Mouse (Mus musculus): Measurements from ENCODE around the gene Lect2.

Lect2 gene

GRCm38 (mm10) chr13:56548401-56548800 is at the start of gene Lect2:
Lect2 (minus strand) TSS chr13:56548502.
- no peak for DNase-seq (ENCODE audit: low spot score)

GRCm38 (mm10) chr13:56597296-56597695 is 49.0 kb upstream of the Lect2 start:
- DNase-seq (ENCODE audit: low spot score): no peak

GRCm38 (mm10) chr13:56595246-56595645 is 46.9 kb upstream of the Lect2 start:
- DNase-seq (ENCODE audit: low spot score): no peak

GRCm38 (mm10) chr13:56593961-56594391 is 45.7 kb upstream of the Lect2 start:
- no peak for DNase-seq (ENCODE audit: low spot score)

GRCm38 (mm10) chr13:56593196-56593595 is 44.9 kb upstream of the Lect2 start:
- no peak for DNase-seq (ENCODE audit: low spot score)

GRCm38 (mm10) chr13:56591939-56592338 is 43.6 kb upstream of the Lect2 start:
- DNase-seq (ENCODE audit: low spot score): no peak

GRCm38 (mm10) chr13:56591191-56591590 is 42.9 kb upstream of the Lect2 start:
- DNase-seq (ENCODE audit: low spot score): no peak

GRCm38 (mm10) chr13:56590202-56590601 is 41.9 kb upstream of the Lect2 start:
- DNase-seq (ENCODE audit: low spot score): no peak

GRCm38 (mm10) chr13:56588454-56589117 is 40.3 kb upstream of the Lect2 start:
- no peak for DNase-seq (ENCODE audit: low spot score)

- DNase-seq (ENCODE audit: low spot score): no peak
These were observed 37.7 kb upstream of the Lect2 start for GRCm38 (mm10) chr13:56586046-56586445.

GRCm38 (mm10) chr13:56582720-56583119 is 34.4 kb upstream of the Lect2 start:
- no peak for DNase-seq (ENCODE audit: low spot score)

- DNase-seq (ENCODE audit: low spot score): peak; percentile 57
These were observed 33.7 kb upstream of the Lect2 start for GRCm38 (mm10) chr13:56581961-56582434.

GRCm38 (mm10) chr13:56581512-56581911 is 33.2 kb upstream of the Lect2 start:
- no peak for DNase-seq (ENCODE audit: low spot score)

- no peak for DNase-seq (ENCODE audit: low spot score)
These were observed 32.1 kb upstream of the Lect2 start for GRCm38 (mm10) chr13:56580450-56580849.

- no peak for DNase-seq (ENCODE audit: low spot score)
These were observed 29.8 kb upstream of the Lect2 start for GRCm38 (mm10) chr13:56578097-56578496.

- DNase-seq (ENCODE audit: low spot score): peak; percentile 81
These were observed 27.5 kb upstream of the Lect2 start for GRCm38 (mm10) chr13:56575701-56576321.

GRCm38 (mm10) chr13:56575074-56575473 is 26.8 kb upstream of the Lect2 start:
- no peak for DNase-seq (ENCODE audit: low spot score)

- DNase-seq (ENCODE audit: low spot score): no peak
These were observed 23.3 kb upstream of the Lect2 start for GRCm38 (mm10) chr13:56571645-56572044.

GRCm38 (mm10) chr13:56566336-56566735 is 18.0 kb upstream of the Lect2 start:
- no peak for DNase-seq (ENCODE audit: low spot score)

- DNase-seq (ENCODE audit: low spot score): peak; percentile 39
These were observed 14.8 kb upstream of the Lect2 start for GRCm38 (mm10) chr13:56563075-56563474.

- no peak for DNase-seq (ENCODE audit: low spot score)
These were observed 12.8 kb upstream of the Lect2 start for GRCm38 (mm10) chr13:56561129-56561528.

- no peak for DNase-seq (ENCODE audit: low spot score)
These were observed 11.6 kb upstream of the Lect2 start for GRCm38 (mm10) chr13:56559841-56560370.

- no peak for DNase-seq (ENCODE audit: low spot score)
These were observed 10.5 kb upstream of the Lect2 start for GRCm38 (mm10) chr13:56558811-56559210.

Measured in layer of hippocampus, adult 11-12 months (tissue).